Comparison of ENCODE assay signal across 30 mouse cellular contexts in the genomic region with DNA sequence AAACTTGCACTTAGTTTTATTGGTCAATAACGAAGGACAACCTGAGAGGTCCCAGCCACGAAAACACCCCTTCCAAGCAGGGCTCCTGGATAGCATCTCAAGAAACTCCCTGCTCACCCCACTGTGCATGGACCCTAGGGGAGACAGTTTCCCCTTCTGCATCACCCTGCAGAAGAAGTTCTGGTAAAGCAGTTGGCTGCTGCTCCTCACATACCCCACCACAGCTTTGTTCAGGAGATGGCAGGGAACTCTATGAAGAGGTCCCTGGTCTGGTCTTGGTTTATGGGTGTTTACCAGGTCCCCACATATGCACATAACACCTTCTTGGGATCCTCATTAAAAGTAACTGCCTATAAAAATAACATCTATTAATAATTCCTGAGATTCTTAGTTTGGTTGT. TPM values are rescaled to one million over a fixed set of nuclear protein-coding genes. Genes with fewer than 3 reads are reported as not detected.
"Had no signal": no experiment of that assay in that cellular context is flagged by ENCODE, and none has a peak within 500 bp of the region (broad histone marks: within the 10 kb centered on the region; RNA-seq: fewer than 3 reads in every experiment).

No protein-coding gene starts in this region.

- H3K4me3 ChIP-seq: heart, embryonic 12.5 days; heart, embryonic 13.5 days; heart, embryonic 15.5 days; hindbrain, embryonic 10.5 days; hindbrain, embryonic 12.5 days; hindbrain, embryonic 13.5 days; hindbrain, embryonic 15.5 days; intestine, embryonic 15.5 days; kidney, embryonic 15.5 days; layer of hippocampus, adult 2 months; left cerebral cortex, adult 2 months had no signal

- H3K4me1 ChIP-seq: intestine, embryonic 15.5 days had no signal

- DNase-seq: heart, postnatal 10 days; heart, postnatal 36 days; heart, postnatal 4 days; kidney, adult 11 months; kidney, adult 18-20 months; kidney, adult 2 months; kidney, adult 8-10 months; kidney, adult 9 months; kidney, postnatal 10 days; kidney, postnatal 14 days; kidney, postnatal 25 days; kidney, postnatal 36 days; kidney, postnatal 4 days; layer of hippocampus, adult 9-11 months; layer of hippocampus, postnatal 36 days had no signal

- H3K27me3 ChIP-seq: heart, embryonic 12.5 days; heart, embryonic 13.5 days; heart, embryonic 15.5 days; hindbrain, embryonic 12.5 days; hindbrain, embryonic 13.5 days; hindbrain, embryonic 15.5 days; intestine, embryonic 15.5 days; kidney, embryonic 15.5 days had no signal

- H3K36me3 ChIP-seq: heart, embryonic 12.5 days; heart, embryonic 13.5 days; heart, embryonic 15.5 days; hindbrain, embryonic 10.5 days; hindbrain, embryonic 12.5 days; hindbrain, embryonic 13.5 days; hindbrain, embryonic 15.5 days; intestine, embryonic 15.5 days; kidney, embryonic 15.5 days had no signal

- H3K27ac ChIP-seq: heart, embryonic 13.5 days; heart, embryonic 15.5 days; hindbrain, embryonic 12.5 days; hindbrain, embryonic 13.5 days; hindbrain, embryonic 14.5 days; hindbrain, embryonic 15.5 days; hindbrain, postnatal 0 days; intestine, embryonic 15.5 days; kidney, embryonic 15.5 days; kidney, postnatal 0 days; layer of hippocampus, adult 2 months; left cerebral cortex, adult 2 months had no signal

- H3K9me3 ChIP-seq: heart, embryonic 12.5 days; heart, embryonic 13.5 days; heart, embryonic 15.5 days; hindbrain, embryonic 10.5 days; hindbrain, embryonic 12.5 days; hindbrain, embryonic 13.5 days; hindbrain, embryonic 15.5 days; intestine, embryonic 15.5 days; kidney, embryonic 15.5 days had no signal

RNA-seq across cellular contexts. Expression of a gene that starts 11.4 kb away (rescaled TPM):
- total RNA-seq: hematopoietic stem cell, adult 5-6 weeks had no signal
